Mouse (Mus musculus) kidney, postnatal 0 days (tissue): ENCODE measurements at regions not wholly inside any gene's neighbourhood (a gene's known extent, or its start where the extent isn't known, plus 50 kb on each side); places are given as distances from the start of the nearest gene placed in this dataset.

Source experiments
- ATAC-seq: fragments of 200-750 bp; cut with Nextera tagmentation; replicated peaks from 2 replicates; pipeline ENCODE4 v1.8.0; 2017; ENCODE audit warnings: low read depth, moderate number of reproducible peaks, moderate TSS enrichment, moderate library complexity; ENCODE audit not compliant: low FRiP score
- DNase-seq: peaks from one replicate; pipeline ENCODE4 v3.0.0-alpha.2; 2016; ENCODE audit warnings: low spot score
- H3K27ac ChIP-seq: fragments of 300-500 bp; sonication (generic); 2 replicates; pipeline ENCODE4 v1.5.1; 2014; ENCODE audit warnings: mild to moderate bottlenecking
- H3K27me3 ChIP-seq: fragments of 300-500 bp; sonication (generic); 2 replicates; pipeline ENCODE4 v1.6.1; 2014; ENCODE audit warnings: low read length, mixed read lengths; ENCODE audit not compliant: insufficient read depth
- H3K36me3 ChIP-seq: fragments of 300-500 bp; sonication (generic); 2 replicates; pipeline ENCODE4 v1.6.1; 2014; ENCODE audit warnings: low read length, mixed read lengths; ENCODE audit not compliant: insufficient read depth
- H3K4me1 ChIP-seq: fragments of 300-500 bp; sonication (generic); replicated peaks from 2 replicates; pipeline ENCODE4 v1.6.1; 2014; ENCODE audit warnings: antibody characterized with exemption, low read length, mixed read lengths; ENCODE audit not compliant: insufficient read depth
- H3K4me2 ChIP-seq: fragments of 300-500 bp; sonication (generic); 2 replicates; pipeline ENCODE4 v1.6.1; 2014; ENCODE audit warnings: mild to moderate bottlenecking, low read length, moderate library complexity, mixed read lengths
- H3K4me3 ChIP-seq: fragments of 300-500 bp; sonication (generic); replicated peaks from 2 replicates; pipeline ENCODE4 v1.5.1; 2014; ENCODE audit warnings: low read depth, low read length
- H3K9ac ChIP-seq: fragments of 300-500 bp; sonication (generic); 2 replicates; pipeline ENCODE4 v1.6.1; 2014; ENCODE audit warnings: low read depth, low read length
- H3K9me3 ChIP-seq: fragments of 300-500 bp; sonication (generic); replicated peaks from 2 replicates; pipeline ENCODE4 v1.6.1; 2016; ENCODE audit warnings: low read length, inconsistent platforms, mixed read lengths
- CTCF ChIP-seq: IDR thresholded peaks from 2 replicates; pipeline ENCODE4 v1.5.1; 2016; ENCODE audit warnings: antibody characterized with exemption, low read depth, mild to moderate bottlenecking, moderate library complexity
- WGBS: fragments of 180-500 bp; shearing (Covaris S2); extraction: QIAGEN DNeasy Blood & Tissue Kit; methylation state at CpG from one replicate; pipeline ENCODE4 v1.1.7; 2014; 5-methylcytosine and 5-hydroxymethylcytosine counted together

GRCm38 (mm10) chr12:16043466-16044214 lies 226.9 kb upstream of the Trib2 start:
- no peak for ATAC-seq
- no peak overlapping the region for H3K4me2 ChIP-seq
- no peaks in the 10 kb centered on the region for H3K36me3 ChIP-seq
- WGBS = 85% methylated on average over 8 of the region's 8 CpGs
- DNase-seq = no peak
- H3K4me3 ChIP-seq = no peak overlapping the region
- no peak for TF ChIP-seq CTCF
- H3K27ac ChIP-seq = no peak overlapping the region
- H3K27me3 ChIP-seq = no peaks in the 10 kb centered on the region
- H3K9me3 ChIP-seq = no peaks in the 10 kb centered on the region
- no peaks in the 10 kb centered on the region for H3K4me1 ChIP-seq
- H3K9ac ChIP-seq = no peak overlapping the region

DNA sequence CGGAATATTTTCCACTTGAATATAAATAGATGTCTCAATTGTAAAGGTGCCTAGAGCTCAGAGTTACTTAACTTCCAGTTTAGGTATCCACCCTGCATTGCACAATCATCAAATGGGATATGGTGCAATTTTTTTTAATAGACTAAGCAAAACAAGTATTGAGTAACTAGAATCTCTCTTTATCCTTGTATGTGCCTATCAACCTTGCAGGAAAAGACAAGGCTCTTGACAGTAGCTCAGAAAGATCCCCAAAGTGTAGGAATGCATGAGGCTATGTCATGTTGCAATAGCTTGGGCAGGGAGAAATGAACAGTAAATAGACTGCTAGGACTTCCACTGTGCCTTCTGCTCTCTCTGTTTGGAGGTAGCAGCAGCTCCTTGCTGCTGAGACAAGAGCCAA lies 225.6 kb upstream of the Trib2 start:
- H3K36me3 ChIP-seq = no peaks in the 10 kb centered on the region
- ATAC-seq = no peak
- H3K9me3 ChIP-seq = no peaks in the 10 kb centered on the region
- no peak overlapping the region for H3K27ac ChIP-seq
- no peak for DNase-seq
- no peak overlapping the region for H3K9ac ChIP-seq
- H3K4me2 ChIP-seq = no peak overlapping the region
- WGBS = 72% methylated on average over 1 of the region's 1 CpGs
- H3K27me3 ChIP-seq = no peaks in the 10 kb centered on the region
- no peak for TF ChIP-seq CTCF
- H3K4me3 ChIP-seq = no peak overlapping the region
- no peaks in the 10 kb centered on the region for H3K4me1 ChIP-seq

DNA sequence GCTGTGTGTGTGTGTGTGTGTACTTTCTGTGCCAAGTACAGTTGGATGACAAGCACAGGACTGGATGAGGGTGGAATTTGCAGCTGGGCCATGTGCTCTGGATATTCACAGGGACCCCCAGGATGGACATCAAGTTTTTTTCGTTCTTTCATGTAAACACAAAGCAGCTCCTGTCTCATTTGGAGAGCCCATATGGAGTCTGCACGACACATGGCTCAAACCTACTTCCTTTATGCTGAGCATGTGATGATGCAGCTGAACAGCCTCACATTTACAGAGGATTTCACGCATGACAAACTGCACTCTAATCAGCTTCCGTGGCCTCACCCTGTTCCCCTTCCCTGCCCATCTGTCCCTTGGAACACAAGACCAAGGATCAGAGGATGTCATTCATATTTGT lies 224.4 kb upstream of the Trib2 start:
- ATAC-seq = no peak

GRCm38 (mm10) chr12:16035551-16035950 lies 218.8 kb upstream of the Trib2 start:
- H3K27me3 ChIP-seq = no peaks in the 10 kb centered on the region
- 40% methylated on average over 2 of the region's 2 CpGs for WGBS
- no peak for TF ChIP-seq CTCF
- ATAC-seq (no peak), DNase-seq (no peak)
- H3K9me3 ChIP-seq = no peaks in the 10 kb centered on the region
- H3K4me3 ChIP-seq = no peak overlapping the region
- H3K4me1 ChIP-seq = no peaks in the 10 kb centered on the region
- no peak overlapping the region for H3K27ac ChIP-seq
- no peaks in the 10 kb centered on the region for H3K36me3 ChIP-seq
- H3K9ac ChIP-seq = no peak overlapping the region
- no peak overlapping the region for H3K4me2 ChIP-seq

More for the DNA sequence above, 224.4 kb upstream of the Trib2 start:
- no peaks in the 10 kb centered on the region for H3K4me1 ChIP-seq
- no peaks in the 10 kb centered on the region for H3K27me3 ChIP-seq
- DNase-seq = no peak
- 52% methylated on average over 4 of the region's 4 CpGs for WGBS
- no peaks in the 10 kb centered on the region for H3K9me3 ChIP-seq
- no peak overlapping the region for H3K4me2 ChIP-seq
- TF ChIP-seq CTCF = no peak
- H3K9ac ChIP-seq = no peak overlapping the region
- H3K4me3 ChIP-seq = no peak overlapping the region
- H3K27ac ChIP-seq = no peak overlapping the region
- H3K36me3 ChIP-seq = no peaks in the 10 kb centered on the region

- H3K9ac ChIP-seq = no peak overlapping the region
- H3K36me3 ChIP-seq = no peaks in the 10 kb centered on the region
- H3K9me3 ChIP-seq = no peaks in the 10 kb centered on the region
- no peak overlapping the region for H3K4me3 ChIP-seq
- H3K27ac ChIP-seq = peak overlapping the region; percentile 36; the same call in 1 of the 2 replicates
- H3K27me3 ChIP-seq = no peaks in the 10 kb centered on the region
- no peaks in the 10 kb centered on the region for H3K4me1 ChIP-seq
- no peak for DNase-seq
- ATAC-seq = 0 out of 2 replicates have a peak, but pooled peaks have one; percentile 46
- TF ChIP-seq CTCF = peak; percentile 27; the same call in 1 of the 2 replicates
- H3K4me2 ChIP-seq = no peak overlapping the region
Measured at GRCm38 (mm10) chr12:16034691-16035515, 218.2 kb upstream of the Trib2 start.

GRCm38 (mm10) chr12:16026654-16027053 lies 209.9 kb upstream of the Trib2 start:
- 7% methylated on average over 1 of the region's 1 CpGs for WGBS
- Histone ChIP-seq H3K4me2 (no peak overlapping the region), H3K27me3 (no peaks in the 10 kb centered on the region), H3K4me3 (no peak overlapping the region), H3K27ac (no peak overlapping the region), H3K4me1 (no peaks in the 10 kb centered on the region), H3K9ac (no peak overlapping the region), H3K9me3 (no peaks in the 10 kb centered on the region), H3K36me3 (no peaks in the 10 kb centered on the region)
- TF ChIP-seq CTCF = no peak
- DNase-seq (no peak), ATAC-seq (no peak)
